Mouse (Mus musculus): Measurements from ENCODE around the gene Gm10563. TPM values are rescaled to one million over a fixed set of nuclear protein-coding genes. Genes with fewer than 3 reads are reported as not detected.

The Gm10563 gene
- polyA plus RNA-seq, 1 experiment from 2014 or later, result not detected

GRCm38 (mm10) chr4:155605132-155605531 lies 40.1 kb downstream of the Gm10563 start:
- Histone ChIP-seq H3K4me2 (ENCODE audit: low read depth, low read length) (no peak overlapping the region), H3K9me3 (ENCODE audit: control insufficient read depth, low read length) (no peaks in the 10 kb centered on the region), H3K4me3 (ENCODE audit: low read depth, low read length) (no peak overlapping the region), H3K4me1 (ENCODE audit: control insufficient read depth, insufficient read depth, low read length) (peaks cover 5% of the 10 kb centered on the region), H3K27ac (ENCODE audit: low read depth, low read length) (no peak overlapping the region), H3K27me3 (ENCODE audit: control insufficient read depth, insufficient read depth, low read length) (no peaks in the 10 kb centered on the region; the same call in 1 of the 2 replicates), H3K9ac (replicated peaks; ENCODE audit: low read depth, low read length) (no peak overlapping the region), H3K36me3 (ENCODE audit: control insufficient read depth, insufficient read depth, low read length) (peaks cover 8% of the 10 kb centered on the region)
- 95% methylated on average over 4 of the region's 4 CpGs for WGBS
- no peak for ATAC-seq (ENCODE audit: low read depth)

GRCm38 (mm10) chr4:155603801-155604200 lies 41.4 kb downstream of the Gm10563 start:
- Histone ChIP-seq H3K27me3 (ENCODE audit: control insufficient read depth, insufficient read depth, low read length) (no peaks in the 10 kb centered on the region; the same call in 1 of the 2 replicates), H3K27ac (ENCODE audit: low read depth, low read length) (no peak overlapping the region), H3K4me2 (ENCODE audit: low read depth, low read length) (no peak overlapping the region), H3K9me3 (ENCODE audit: control insufficient read depth, low read length) (no peaks in the 10 kb centered on the region), H3K4me3 (ENCODE audit: low read depth, low read length) (no peak overlapping the region), H3K4me1 (ENCODE audit: control insufficient read depth, insufficient read depth, low read length) (peaks cover 5% of the 10 kb centered on the region), H3K9ac (replicated peaks; ENCODE audit: low read depth, low read length) (no peak overlapping the region), H3K36me3 (ENCODE audit: control insufficient read depth, insufficient read depth, low read length) (peaks cover 4% of the 10 kb centered on the region; the same call in 1 of the 2 replicates)
- no peak for ATAC-seq (ENCODE audit: low read depth)
- 95% methylated on average over 6 of the region's 6 CpGs for WGBS

- no peak for ATAC-seq (ENCODE audit: low read depth)
- Histone ChIP-seq H3K4me3 (ENCODE audit: low read depth, low read length) (peak overlapping the region; percentile 95; the same call in 1 of the 2 replicates), H3K9ac (replicated peaks; ENCODE audit: low read depth, low read length) (no peak overlapping the region), H3K9me3 (ENCODE audit: control insufficient read depth, low read length) (no peaks in the 10 kb centered on the region), H3K4me1 (ENCODE audit: control insufficient read depth, insufficient read depth, low read length) (peaks cover 5% of the 10 kb centered on the region), H3K27ac (ENCODE audit: low read depth, low read length) (no peak overlapping the region), H3K36me3 (ENCODE audit: control insufficient read depth, insufficient read depth, low read length) (peaks cover 4% of the 10 kb centered on the region; the same call in 1 of the 2 replicates), H3K27me3 (ENCODE audit: control insufficient read depth, insufficient read depth, low read length) (no peaks in the 10 kb centered on the region; the same call in 1 of the 2 replicates), H3K4me2 (ENCODE audit: low read depth, low read length) (peak overlapping the region; percentile 80)
- WGBS, result 91% methylated on average over 1 of the region's 1 CpGs
Measured at GRCm38 (mm10) chr4:155602753-155603152, 42.5 kb downstream of the Gm10563 start.

- peak overlapping the region; percentile 100 for H3K27ac ChIP-seq (ENCODE audit: low read depth, low read length)
- H3K4me3 ChIP-seq (ENCODE audit: low read depth, low read length), result peak overlapping the region; percentile 95
- no peaks in the 10 kb centered on the region; the same call in 1 of the 2 replicates for H3K27me3 ChIP-seq (ENCODE audit: control insufficient read depth, insufficient read depth, low read length)
- H3K36me3 ChIP-seq (ENCODE audit: control insufficient read depth, insufficient read depth, low read length), result peaks cover 4% of the 10 kb centered on the region; the same call in 1 of the 2 replicates
- no peak; the same call in 1 of the 2 replicates for ATAC-seq (ENCODE audit: low read depth)
- peak overlapping the region; percentile 95 for H3K9ac ChIP-seq (replicated peaks; ENCODE audit: low read depth, low read length)
- peaks cover 5% of the 10 kb centered on the region for H3K4me1 ChIP-seq (ENCODE audit: control insufficient read depth, insufficient read depth, low read length)
- no peaks in the 10 kb centered on the region for H3K9me3 ChIP-seq (ENCODE audit: control insufficient read depth, low read length)
- 1% methylated on average over 30 of the region's 31 CpGs for WGBS
- peak overlapping the region; percentile 80 for H3K4me2 ChIP-seq (ENCODE audit: low read depth, low read length)
Measured at GRCm38 (mm10) chr4:155601997-155602456, 43.2 kb downstream of the Gm10563 start.

- peak within 1 kb of the TSS; percentile 95 for H3K4me3 ChIP-seq (ENCODE audit: low read depth, low read length)
- ATAC-seq (ENCODE audit: low read depth), result peak; percentile 95
- no peaks in the 10 kb centered on the region for H3K9me3 ChIP-seq (ENCODE audit: control insufficient read depth, low read length)
- no peaks in the 10 kb centered on the region; the same call in 1 of the 2 replicates for H3K27me3 ChIP-seq (ENCODE audit: control insufficient read depth, insufficient read depth, low read length)
- peak within 1 kb of the TSS; percentile 95 for H3K9ac ChIP-seq (replicated peaks; ENCODE audit: low read depth, low read length)
- under 1% methylated on average over 58 of the region's 65 CpGs for WGBS
- H3K4me1 ChIP-seq (ENCODE audit: control insufficient read depth, insufficient read depth, low read length), result peaks cover 5% of the 10 kb centered on the region
- H3K27ac ChIP-seq (ENCODE audit: low read depth, low read length), result peak within 1 kb of the TSS; percentile 100
- H3K36me3 ChIP-seq (ENCODE audit: control insufficient read depth, insufficient read depth, low read length), result peaks cover 4% of the 10 kb centered on the region; the same call in 1 of the 2 replicates
- H3K4me2 ChIP-seq (ENCODE audit: low read depth, low read length), result peak within 1 kb of the TSS; percentile 80
Measured at GRCm38 (mm10) chr4:155601091-155601996, 43.9 kb downstream of the Gm10563 start, which contains the start of gene Slc35e2. Gene Slc35e2 (plus strand): TSS chr4:155601416.

- WGBS, result 90% methylated on average over 11 of the region's 11 CpGs
- Histone ChIP-seq H3K9ac (replicated peaks; ENCODE audit: low read depth, low read length) (peak overlapping the region; percentile 60), H3K27me3 (ENCODE audit: control insufficient read depth, insufficient read depth, low read length) (no peaks in the 10 kb centered on the region; the same call in 1 of the 2 replicates), H3K4me2 (ENCODE audit: low read depth, low read length) (peak overlapping the region; percentile 80), H3K36me3 (ENCODE audit: control insufficient read depth, insufficient read depth, low read length) (no peaks in the 10 kb centered on the region), H3K9me3 (ENCODE audit: control insufficient read depth, low read length) (no peaks in the 10 kb centered on the region), H3K4me3 (ENCODE audit: low read depth, low read length) (peak overlapping the region; percentile 95), H3K4me1 (ENCODE audit: control insufficient read depth, insufficient read depth, low read length) (peaks cover 5% of the 10 kb centered on the region), H3K27ac (ENCODE audit: low read depth, low read length) (peak overlapping the region; percentile 100)
- no peak for ATAC-seq (ENCODE audit: low read depth)
Measured at GRCm38 (mm10) chr4:155599901-155600825, 45.0 kb downstream of the Gm10563 start.

GRCm38 (mm10) chr4:155598536-155598935 lies 46.7 kb downstream of the Gm10563 start:
- Histone ChIP-seq H3K4me2 (ENCODE audit: low read depth, low read length) (no peak overlapping the region), H3K4me1 (ENCODE audit: control insufficient read depth, insufficient read depth, low read length) (peaks cover 5% of the 10 kb centered on the region), H3K27ac (ENCODE audit: low read depth, low read length) (no peak overlapping the region), H3K4me3 (ENCODE audit: low read depth, low read length) (no peak overlapping the region), H3K9me3 (ENCODE audit: control insufficient read depth, low read length) (no peaks in the 10 kb centered on the region), H3K36me3 (ENCODE audit: control insufficient read depth, insufficient read depth, low read length) (no peaks in the 10 kb centered on the region), H3K27me3 (ENCODE audit: control insufficient read depth, insufficient read depth, low read length) (no peaks in the 10 kb centered on the region; the same call in 1 of the 2 replicates), H3K9ac (replicated peaks; ENCODE audit: low read depth, low read length) (no peak overlapping the region)
- no peak for ATAC-seq (ENCODE audit: low read depth)
- WGBS, result 25% methylated on average over 19 of the region's 20 CpGs

- WGBS, result 87% methylated on average over 5 of the region's 5 CpGs
- no peaks in the 10 kb centered on the region for H3K27me3 ChIP-seq (ENCODE audit: control insufficient read depth, insufficient read depth, low read length)
- no peak for ATAC-seq (ENCODE audit: low read depth)
- H3K9ac ChIP-seq (replicated peaks; ENCODE audit: low read depth, low read length), result no peak overlapping the region
- H3K4me3 ChIP-seq (ENCODE audit: low read depth, low read length), result no peak overlapping the region
- no peaks in the 10 kb centered on the region for H3K9me3 ChIP-seq (ENCODE audit: control insufficient read depth, low read length)
- no peak overlapping the region for H3K27ac ChIP-seq (ENCODE audit: low read depth, low read length)
- no peaks in the 10 kb centered on the region for H3K36me3 ChIP-seq (ENCODE audit: control insufficient read depth, insufficient read depth, low read length)
- no peaks in the 10 kb centered on the region for H3K4me1 ChIP-seq (ENCODE audit: control insufficient read depth, insufficient read depth, low read length)
- no peak overlapping the region for H3K4me2 ChIP-seq (ENCODE audit: low read depth, low read length)
Measured at GRCm38 (mm10) chr4:155596606-155597005, 48.6 kb downstream of the Gm10563 start.
